Mouse (Mus musculus): ENCODE measurements around the gene Epyc. TPM values are rescaled to one million over a fixed set of nuclear protein-coding genes. Genes with fewer than 3 reads are reported as not detected.

Epyc gene
- polyA plus RNA-seq (2014; fragmentation: Illumina TruSeq; extraction: RNeasy Lipid Tissue Mini Kit (QIAGEN cat#74804); ENCODE audit: low read depth, low replicate concordance) = 5.0 TPM

DNA sequence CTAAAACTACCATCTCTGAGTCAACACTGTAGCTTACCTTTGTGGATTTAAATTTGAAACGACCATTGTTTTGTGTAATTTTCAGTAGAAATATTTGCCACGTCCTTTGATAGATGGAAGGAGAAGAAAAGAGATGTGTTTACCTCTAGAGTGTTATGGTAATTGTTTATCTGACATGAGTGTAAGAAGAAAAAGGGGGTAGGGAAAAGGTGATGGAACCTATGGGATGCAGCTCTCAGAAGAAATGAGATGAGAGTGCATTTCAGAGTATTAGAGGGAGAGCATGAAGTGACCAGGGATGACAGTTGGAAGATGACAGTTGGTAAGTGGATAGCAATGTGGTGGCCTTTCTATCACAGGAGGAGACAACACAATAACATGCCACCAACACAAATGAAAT, at the start of gene Epyc:
Gene Epyc (plus strand): TSS at position 301 of the 400 bp plus-strand sequence.

DNA sequence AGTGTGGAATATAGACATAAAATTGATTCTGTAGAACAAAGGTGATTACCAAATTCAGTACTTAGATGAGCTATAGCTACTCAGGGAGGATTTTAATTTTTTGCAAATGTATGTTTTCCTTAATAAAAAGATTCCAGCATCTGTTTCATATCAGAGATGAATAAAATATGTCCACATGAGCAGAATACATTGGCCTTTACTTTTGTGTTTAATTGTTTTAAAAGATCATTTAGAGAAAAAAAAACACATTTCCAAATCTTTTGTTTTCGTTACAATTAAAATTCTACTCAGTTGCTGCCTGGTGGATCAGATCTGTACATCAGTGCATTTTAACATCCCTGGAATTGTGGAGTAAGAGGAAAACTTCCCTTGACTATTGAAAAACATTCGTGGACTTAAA, 37.3 kb upstream of the Epyc start, which contains the start of gene Kera:
Gene Kera (plus strand): TSS at position 301 of the 400 bp plus-strand sequence.

DNA sequence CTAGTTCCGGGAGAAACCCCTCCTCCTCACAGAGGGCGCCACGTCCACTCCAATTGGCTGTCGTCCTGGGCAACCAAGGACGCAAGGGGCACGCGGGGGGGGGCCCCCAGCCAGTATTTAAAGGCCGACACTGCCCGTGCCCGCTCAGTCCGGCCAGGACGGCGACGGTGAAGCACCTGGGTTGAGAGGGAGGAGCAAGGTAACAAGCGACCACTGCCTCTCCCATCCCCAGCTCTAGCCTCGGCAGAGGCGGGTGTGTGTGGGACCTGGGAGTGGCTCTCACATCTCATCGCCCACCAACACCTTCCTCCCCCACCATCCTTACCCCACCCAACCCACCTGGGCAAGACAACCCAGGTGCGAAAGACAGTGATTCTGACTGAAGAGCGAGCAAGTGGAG, 49.0 kb downstream of the Epyc start, which contains the start of gene Ccer1:
Gene Ccer1 (plus strand): TSS at position 147 of the 400 bp plus-strand sequence.

DNA sequence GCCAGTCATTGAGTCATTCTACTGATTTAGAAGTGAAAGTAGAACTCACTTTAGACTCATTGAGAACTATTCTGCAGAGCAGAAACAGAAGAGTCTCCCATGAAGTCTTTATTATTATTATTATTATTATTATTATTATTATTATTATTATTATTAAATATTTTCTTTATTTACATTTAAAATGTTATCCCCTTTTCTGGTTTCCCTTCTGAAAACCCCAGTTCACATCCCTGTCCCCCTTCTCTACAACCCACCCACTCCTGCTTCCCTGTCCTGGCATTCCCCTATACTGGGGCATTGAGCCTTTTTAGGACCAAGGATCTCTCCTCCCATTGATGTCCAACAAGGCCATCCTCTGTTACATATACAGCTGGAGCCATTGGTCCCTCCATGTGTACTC, 82.8 kb downstream of the Epyc start, which contains the start of gene C030005K15Rik:
Gene C030005K15Rik (minus strand): TSS at position 101 of the 400 bp plus-strand sequence.

Other genes with a start within 250 kb of the Epyc start
- gene Dcn, start 164.5 kb upstream of the Epyc start, polyA plus RNA-seq (2014; fragmentation: Illumina TruSeq; extraction: RNeasy Lipid Tissue Mini Kit (QIAGEN cat#74804); ENCODE audit: low read depth, low replicate concordance) = 1,068 TPM
- gene Lum, start 78.9 kb upstream of the Epyc start, polyA plus RNA-seq (2014; fragmentation: Illumina TruSeq; extraction: RNeasy Lipid Tissue Mini Kit (QIAGEN cat#74804); ENCODE audit: low read depth, low replicate concordance) = 61.5 TPM
- not detected for gene Kera, start 37.2 kb upstream of the Epyc start, polyA plus RNA-seq (2014; fragmentation: Illumina TruSeq; extraction: RNeasy Lipid Tissue Mini Kit (QIAGEN cat#74804); ENCODE audit: low read depth, low replicate concordance)
- 5.5 TPM for gene Ccer1, start 49.0 kb downstream of the Epyc start, polyA plus RNA-seq (2014; fragmentation: Illumina TruSeq; extraction: RNeasy Lipid Tissue Mini Kit (QIAGEN cat#74804); ENCODE audit: low read depth, low replicate concordance)
- gene C030005K15Rik, start 82.7 kb downstream of the Epyc start, polyA plus RNA-seq (2014; fragmentation: Illumina TruSeq; extraction: RNeasy Lipid Tissue Mini Kit (QIAGEN cat#74804); ENCODE audit: low read depth, low replicate concordance) = not detected